Mouse (Mus musculus): ENCODE data around the gene Tm9sf3. TPM values are rescaled to one million over a fixed set of nuclear protein-coding genes. Genes with fewer than 3 reads are reported as not detected.

The Tm9sf3 gene
- total RNA-seq, 2 experiments from 2014 or later = 59.1 to 180 TPM

DNA sequence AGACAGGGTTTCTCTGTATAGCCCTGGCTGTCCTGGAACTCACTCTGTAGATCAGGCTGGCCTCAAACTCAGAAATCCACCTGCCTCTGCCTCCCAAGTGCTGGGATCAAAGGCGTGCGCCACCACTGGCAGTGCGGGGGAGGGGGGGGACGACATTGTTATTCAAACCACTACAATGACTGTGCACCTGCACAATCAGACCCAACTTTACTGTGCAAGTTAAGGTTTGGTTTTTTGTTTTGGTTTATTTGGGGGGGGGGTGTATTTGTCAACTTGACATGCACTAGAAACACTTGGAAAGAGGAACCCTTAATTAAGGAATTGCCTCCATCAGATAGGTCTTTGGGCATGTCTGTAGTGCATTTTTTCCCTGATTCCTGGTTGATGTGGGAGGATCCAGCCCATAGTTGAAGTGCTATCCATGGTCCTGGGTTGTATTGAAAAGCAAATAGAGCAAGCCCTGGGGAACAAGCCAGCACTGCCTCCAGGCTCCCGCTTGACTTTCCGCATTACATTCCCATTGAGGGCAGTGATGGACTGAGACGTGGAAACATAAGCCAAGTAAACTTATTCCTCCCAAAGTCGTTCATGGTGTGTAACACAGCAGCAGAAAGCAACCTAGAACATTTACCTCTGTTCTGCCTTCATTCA is 2.6 kb upstream of the Tm9sf3 start:
- no peak for ATAC-seq (replicated peaks; ENCODE audit: low FRiP score, low TSS enrichment, poor library complexity, severe bottlenecking)

DNA sequence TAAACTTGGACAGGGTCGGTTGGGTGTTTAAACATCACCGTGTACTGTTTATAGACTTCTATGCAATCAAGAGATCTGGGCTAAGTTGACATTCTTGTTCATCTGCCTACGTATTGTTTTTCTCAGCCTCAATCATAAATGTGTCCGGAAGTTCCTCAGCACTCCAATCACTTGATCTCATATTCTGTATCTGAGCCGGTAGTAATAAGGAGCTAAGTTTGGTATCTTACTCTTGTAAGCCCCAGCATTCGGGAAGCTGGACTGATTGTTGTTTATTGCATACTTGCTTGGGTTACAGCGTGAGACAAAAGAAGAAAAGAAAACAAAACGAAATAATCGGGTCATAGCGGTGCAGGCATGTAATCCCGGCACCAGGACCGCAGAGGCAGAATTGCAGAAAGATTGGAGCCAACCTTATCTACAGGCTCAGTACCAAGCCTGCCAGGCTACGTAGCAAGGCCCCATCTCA is 568 bp upstream of the Tm9sf3 start:
- ATAC-seq (replicated peaks; ENCODE audit: low FRiP score, low TSS enrichment, poor library complexity, severe bottlenecking) = peak; percentile 63

GRCm38 (mm10) chr19:41262712-41263629 is 826 bp downstream of the Tm9sf3 start:
- peak; percentile 67 for ATAC-seq (replicated peaks; ENCODE audit: low FRiP score, low TSS enrichment, poor library complexity, severe bottlenecking)

GRCm38 (mm10) chr19:41260736-41261135 is 3.1 kb downstream of the Tm9sf3 start:
- ATAC-seq (replicated peaks; ENCODE audit: low FRiP score, low TSS enrichment, poor library complexity, severe bottlenecking) = no peak

- ATAC-seq (replicated peaks; ENCODE audit: low FRiP score, low TSS enrichment, poor library complexity, severe bottlenecking) = no peak
Observed at GRCm38 (mm10) chr19:41259256-41259655, 4.5 kb downstream of the Tm9sf3 start.

DNA sequence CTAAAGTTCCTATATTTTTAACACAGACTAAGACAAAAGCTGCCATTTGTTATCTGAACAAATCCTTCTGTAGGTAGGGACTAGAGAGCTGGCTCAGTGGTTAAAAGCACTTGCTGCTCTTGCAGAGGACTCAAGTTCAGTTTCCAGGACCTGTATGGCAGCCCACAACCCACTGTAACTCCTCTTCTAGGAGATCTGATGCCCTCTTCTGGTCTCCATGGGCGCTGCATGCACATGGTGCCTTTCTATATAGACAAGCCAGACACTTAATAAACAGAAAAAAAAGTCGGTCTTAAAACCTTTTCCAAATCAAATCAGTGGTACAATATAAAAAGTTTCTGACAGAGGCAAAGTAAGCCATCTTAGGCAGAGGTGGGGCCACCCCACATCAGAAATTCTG is 5.1 kb downstream of the Tm9sf3 start:
- no peak; the same call in 1 of the 2 replicates for ATAC-seq (replicated peaks; ENCODE audit: low FRiP score, low TSS enrichment, poor library complexity, severe bottlenecking)

DNA sequence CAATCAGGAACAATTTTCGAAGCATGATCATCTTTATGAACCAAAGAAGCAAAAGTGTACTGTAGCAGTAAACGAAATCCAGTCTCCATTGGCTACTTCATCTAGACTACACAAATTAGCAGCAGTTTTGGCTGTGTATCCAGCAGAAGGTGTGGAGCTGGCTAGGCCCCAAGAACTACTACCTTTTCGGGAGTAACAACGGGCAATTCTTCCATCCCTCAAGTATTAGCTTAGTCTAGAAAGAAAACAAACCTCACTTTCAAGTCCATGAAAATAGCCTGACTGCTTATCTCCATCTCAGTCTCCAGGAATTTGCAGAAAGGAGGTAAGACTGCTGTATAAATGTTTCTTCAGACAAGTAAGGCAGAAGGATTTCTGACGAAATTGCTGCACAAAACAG is 9.2 kb downstream of the Tm9sf3 start:
- ATAC-seq (replicated peaks; ENCODE audit: low FRiP score, low TSS enrichment, poor library complexity, severe bottlenecking) = no peak

- ATAC-seq (replicated peaks; ENCODE audit: low FRiP score, low TSS enrichment, poor library complexity, severe bottlenecking) = no peak
Observed at GRCm38 (mm10) chr19:41248968-41249367, 14.8 kb downstream of the Tm9sf3 start.

DNA sequence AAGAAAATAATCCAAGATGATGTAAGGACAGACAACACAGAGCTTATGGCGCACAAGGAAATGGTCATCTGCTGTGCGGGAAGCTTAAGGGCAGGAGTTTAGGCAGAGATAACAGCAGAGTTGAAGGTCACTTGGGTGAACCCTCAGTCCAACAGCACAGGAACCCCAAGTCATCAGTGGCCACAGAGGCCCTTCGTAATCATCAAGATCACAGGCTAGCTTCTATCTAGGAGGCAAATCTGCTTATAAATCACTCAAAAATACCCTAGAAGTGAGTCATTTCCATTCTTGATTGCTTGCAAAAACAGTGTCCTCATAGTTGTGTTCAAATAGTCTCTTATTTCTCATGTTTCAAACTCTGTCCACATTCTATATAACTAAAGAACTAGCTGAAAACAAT is 15.5 kb downstream of the Tm9sf3 start:
- ATAC-seq (replicated peaks; ENCODE audit: low FRiP score, low TSS enrichment, poor library complexity, severe bottlenecking) = no peak

- no peak for ATAC-seq (replicated peaks; ENCODE audit: low FRiP score, low TSS enrichment, poor library complexity, severe bottlenecking)
Observed at GRCm38 (mm10) chr19:41246271-41246670, 17.5 kb downstream of the Tm9sf3 start.

- 0 out of 2 replicates have a peak, but pooled peaks have one; percentile 47 for ATAC-seq (replicated peaks; ENCODE audit: low FRiP score, low TSS enrichment, poor library complexity, severe bottlenecking)
Observed at GRCm38 (mm10) chr19:41244581-41244980, 19.2 kb downstream of the Tm9sf3 start.

DNA sequence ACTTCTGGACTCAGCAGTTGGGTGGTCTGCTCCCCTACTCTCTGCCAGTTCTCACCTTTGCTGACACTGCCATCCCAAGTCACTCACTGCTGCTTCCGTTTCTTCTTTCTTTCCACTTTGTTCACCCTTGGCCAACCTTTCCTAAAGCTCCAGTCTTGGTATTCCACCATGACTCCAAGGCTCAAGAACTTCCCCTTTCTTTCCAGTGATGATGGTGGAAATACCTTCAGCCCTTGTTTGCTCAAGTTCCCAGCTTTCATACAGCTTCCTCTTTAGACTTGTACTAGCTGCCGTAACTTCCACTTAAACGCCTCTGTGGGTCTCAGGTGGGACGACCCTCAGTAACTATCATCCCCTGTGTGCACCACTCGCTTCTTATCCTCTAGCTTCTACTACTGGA is 21.8 kb downstream of the Tm9sf3 start:
- ATAC-seq (replicated peaks; ENCODE audit: low FRiP score, low TSS enrichment, poor library complexity, severe bottlenecking) = no peak

GRCm38 (mm10) chr19:41233698-41234097 is 30.1 kb downstream of the Tm9sf3 start:
- no peak for ATAC-seq (replicated peaks; ENCODE audit: low FRiP score, low TSS enrichment, poor library complexity, severe bottlenecking)

GRCm38 (mm10) chr19:41208326-41208725 is 55.5 kb downstream of the Tm9sf3 start:
- ATAC-seq (replicated peaks; ENCODE audit: low FRiP score, low TSS enrichment, poor library complexity, severe bottlenecking) = no peak

DNA sequence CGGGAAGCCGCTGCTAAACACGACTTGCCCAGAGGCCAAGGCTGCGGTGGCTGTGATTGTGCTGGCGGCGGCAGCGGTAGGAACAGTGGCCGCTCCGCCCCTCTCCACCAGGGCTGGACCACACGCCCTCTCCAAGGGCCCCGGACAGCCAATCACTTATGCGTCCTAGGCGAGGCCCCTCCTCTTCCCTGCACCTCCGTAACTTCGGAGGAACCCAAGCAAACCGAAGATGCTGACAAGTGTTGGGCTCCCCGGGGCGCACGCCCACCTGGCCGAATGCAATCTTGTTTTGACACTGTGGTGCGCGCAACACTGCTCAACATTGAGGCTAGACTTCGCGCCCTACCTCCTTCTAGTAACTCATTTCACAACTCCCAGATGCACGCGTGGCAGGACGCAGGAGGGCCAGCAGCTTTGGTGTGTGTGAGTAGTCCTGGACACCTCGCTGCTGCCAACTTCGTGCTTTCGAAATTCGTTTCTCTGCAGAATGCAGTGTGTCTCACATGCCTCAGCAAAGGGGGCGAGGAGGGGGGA is 56.9 kb downstream of the Tm9sf3 start, which contains the start of gene Tll2:
Gene Tll2, minus strand, starts transcription at position 25 of the 534 bp plus-strand sequence.
- peak; percentile 87 for ATAC-seq (replicated peaks; ENCODE audit: low FRiP score, low TSS enrichment, poor library complexity, severe bottlenecking)

DNA sequence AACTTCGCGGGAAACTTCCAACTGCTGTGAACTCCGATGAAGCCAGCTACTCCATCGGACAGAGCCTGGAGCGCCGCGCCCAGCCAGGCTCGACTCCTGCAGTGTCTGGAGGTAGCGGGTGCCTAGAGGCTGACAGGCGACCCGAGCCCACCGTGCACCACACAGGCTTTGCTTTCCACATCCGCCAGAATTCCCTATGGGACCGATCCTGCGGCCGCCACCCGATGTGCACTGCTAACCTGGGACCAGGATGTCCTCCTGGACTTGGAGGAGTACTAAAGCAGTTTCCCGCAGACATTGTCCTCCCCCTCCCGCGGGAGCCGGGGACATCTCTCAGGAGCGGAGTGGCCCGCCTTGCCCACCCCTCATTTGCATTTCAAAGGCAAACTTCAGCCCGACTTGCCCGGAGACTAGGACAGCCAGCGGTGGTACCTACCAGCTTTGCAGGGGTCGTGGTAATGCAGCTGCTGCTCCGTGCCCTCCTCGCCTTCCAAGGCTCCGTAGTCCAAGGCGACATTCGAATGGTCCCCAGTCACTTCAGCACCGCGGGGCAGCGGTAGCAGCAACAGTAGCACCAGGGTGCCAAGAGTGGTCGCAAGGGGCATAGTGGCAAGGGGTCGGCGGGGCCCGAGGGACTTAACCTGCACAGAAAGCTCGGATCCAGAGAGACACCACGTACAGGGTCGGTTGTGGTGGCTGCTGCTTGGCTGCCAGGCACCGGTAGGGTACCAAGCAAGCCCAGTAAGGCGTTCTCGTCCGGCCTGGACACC is 57.6 kb downstream of the Tm9sf3 start:
- no peak for ATAC-seq (replicated peaks; ENCODE audit: low FRiP score, low TSS enrichment, poor library complexity, severe bottlenecking)

DNA sequence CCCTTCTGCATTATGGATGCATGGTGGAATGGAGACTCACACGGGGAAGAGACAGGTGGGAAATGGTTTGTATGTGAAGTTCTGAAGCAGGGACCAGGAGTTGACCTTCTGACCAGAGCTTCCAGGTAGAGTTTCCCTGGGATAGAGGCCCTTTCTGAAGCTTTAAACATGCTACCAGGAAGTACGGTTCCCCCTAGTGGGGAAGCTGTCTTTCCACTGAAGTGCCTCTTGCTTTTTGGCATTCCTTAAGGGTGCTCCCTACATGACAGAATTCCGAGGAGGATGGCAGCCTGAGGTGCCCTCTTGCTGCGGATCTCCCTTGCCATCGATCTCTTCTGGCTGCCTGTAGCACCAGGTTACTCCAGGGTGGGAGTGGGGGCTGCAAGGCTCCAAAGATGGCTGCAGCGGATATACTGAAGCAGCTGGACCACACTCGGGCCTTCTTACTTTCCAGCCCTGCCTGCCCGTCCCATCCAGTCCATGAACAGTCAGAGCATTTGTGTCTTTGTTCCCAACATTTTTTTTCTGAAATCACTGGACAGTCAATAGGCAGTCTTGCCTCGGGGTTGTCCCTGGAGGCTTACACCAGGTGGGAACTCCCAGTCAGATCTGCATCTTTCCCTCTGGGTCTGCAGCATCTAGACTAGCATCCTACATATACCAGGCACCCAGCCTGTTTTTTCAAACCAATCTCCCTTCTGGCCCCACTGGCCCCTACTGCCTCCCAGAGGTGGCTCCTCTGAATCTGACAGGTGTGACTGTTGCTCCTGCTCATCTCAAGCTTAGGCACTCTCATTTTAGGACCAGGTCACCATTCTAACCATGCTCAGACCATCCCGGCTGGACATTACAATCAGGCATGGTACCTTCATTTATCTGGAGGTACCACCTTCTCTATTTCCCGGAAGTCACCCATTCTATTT is 59.4 kb downstream of the Tm9sf3 start:
- ATAC-seq (replicated peaks; ENCODE audit: low FRiP score, low TSS enrichment, poor library complexity, severe bottlenecking) = no peak

- no peak for ATAC-seq (replicated peaks; ENCODE audit: low FRiP score, low TSS enrichment, poor library complexity, severe bottlenecking)
Observed at GRCm38 (mm10) chr19:41197606-41198005, 66.2 kb downstream of the Tm9sf3 start.

DNA sequence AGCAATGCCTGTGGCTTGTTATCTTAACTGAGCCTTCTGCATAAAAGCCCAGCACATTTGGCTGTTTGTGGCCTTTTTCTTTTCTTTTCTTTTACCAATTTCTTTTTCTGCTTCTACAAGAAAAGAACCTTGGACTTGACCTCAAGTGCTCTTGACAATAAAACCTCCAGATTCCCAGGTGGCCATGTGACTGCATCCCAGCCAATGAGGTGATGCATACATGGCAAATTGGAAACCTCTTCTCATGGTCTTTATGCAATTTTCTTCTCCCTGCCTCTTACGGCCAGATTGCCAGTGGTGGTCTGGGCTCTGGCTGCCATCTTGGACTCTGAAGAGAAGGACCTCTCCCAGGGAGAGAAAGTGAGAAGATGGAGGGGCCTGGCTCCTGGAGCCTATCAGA is 70.4 kb downstream of the Tm9sf3 start:
- no peak for ATAC-seq (replicated peaks; ENCODE audit: low FRiP score, low TSS enrichment, poor library complexity, severe bottlenecking)

Measured in megakaryocyte-erythroid progenitor cell, adult 5-6 weeks (primary cell).